In genomic region chr6:120216702-120217101, GRCm38 (mm10) we compare ENCODE assay signal across 14 mouse cellular contexts.
A peak's percentile ranks its signal among the peaks of the same experiment; 100 is the strongest.
DNase-seq lines count a peak whose midpoint lies in the region; ATAC-seq lines count a peak whose summit lies in the region.
"Had no signal": no experiment of that assay in that cellular context is flagged by ENCODE, and none has a peak within 500 bp of the region (broad histone marks: within the 10 kb centered on the region; RNA-seq: fewer than 3 reads in every experiment).

No protein-coding gene starts in this region.

- H3K4me2 ChIP-seq in kidney, embryonic 15.5 days, result no peak overlapping the region
- no peak overlapping the region for H3K4me2 ChIP-seq in kidney, embryonic 14.5 days (replicated peaks; ENCODE audit: low read depth, low read length)
- peak overlapping the region; percentile 58 for H3K4me2 ChIP-seq in liver, embryonic 13.5 days
- no peak overlapping the region for H3K4me2 ChIP-seq in stomach, embryonic 16.5 days (ENCODE audit: low read depth, low read length)

- H3K4me3 ChIP-seq in kidney, embryonic 15.5 days (replicated peaks), result no peak overlapping the region
- H3K4me3 ChIP-seq in kidney, embryonic 14.5 days (ENCODE audit: low read length), result no peak overlapping the region
- peak overlapping the region; percentile 23 for H3K4me3 ChIP-seq in liver, embryonic 13.5 days (replicated peaks)
- no peak overlapping the region for H3K4me3 ChIP-seq in stomach, embryonic 16.5 days (replicated peaks; ENCODE audit: low read length)

- no peaks in the 10 kb centered on the region for H3K9me3 ChIP-seq in kidney, embryonic 15.5 days (replicated peaks)
- H3K9me3 ChIP-seq in kidney, embryonic 14.5 days (ENCODE audit: control insufficient read depth, low read length), result no peaks in the 10 kb centered on the region
- no peaks in the 10 kb centered on the region for H3K9me3 ChIP-seq in liver, embryonic 13.5 days (replicated peaks)
- no peaks in the 10 kb centered on the region for H3K9me3 ChIP-seq in stomach, embryonic 16.5 days (replicated peaks; ENCODE audit: control insufficient read depth, low read length)

- 86% methylated on average over 1 of the region's 1 CpGs for WGBS in kidney, embryonic 15.5 days
- WGBS in kidney, embryonic 14.5 days, result 79% methylated on average over 1 of the region's 1 CpGs
- 8% methylated on average over 1 of the region's 1 CpGs for WGBS in liver, embryonic 13.5 days (ENCODE audit: insufficient replicate concordance)
- 50% methylated on average over 1 of the region's 1 CpGs for WGBS in stomach, embryonic 16.5 days

- no peak overlapping the region for H3K9ac ChIP-seq in kidney, embryonic 15.5 days
- no peak overlapping the region for H3K9ac ChIP-seq in kidney, embryonic 14.5 days (ENCODE audit: low read depth, low read length)
- peak overlapping the region; percentile 73 for H3K9ac ChIP-seq in liver, embryonic 13.5 days
- H3K9ac ChIP-seq in stomach, embryonic 16.5 days (ENCODE audit: low read length), result no peak overlapping the region

- H3K4me1 ChIP-seq in kidney, embryonic 15.5 days, result no peaks in the 10 kb centered on the region
- no peaks in the 10 kb centered on the region for H3K4me1 ChIP-seq in kidney, embryonic 14.5 days (ENCODE audit: control insufficient read depth, insufficient read depth, low read length)
- peaks cover 51% of the 10 kb centered on the region for H3K4me1 ChIP-seq in liver, embryonic 13.5 days (replicated peaks)
- H3K4me1 ChIP-seq in stomach, embryonic 16.5 days (ENCODE audit: control insufficient read depth, insufficient read depth, low read length), result no peaks in the 10 kb centered on the region

- DNase-seq in liver, embryonic 13.5 days, result peak; percentile 71
- no peak for DNase-seq in urinary bladder, adult 18-20 months (ENCODE audit: low spot score in 2 of 2)
- no peak for DNase-seq in MN1 (ENCODE audit: low spot score)
- no peak for DNase-seq in thymus, postnatal 0 days (ENCODE audit: low spot score)
- DNase-seq: B cell, adult 2 months; cerebellum, adult 8-10 months; gastrocnemius, postnatal 36 days; right cerebral cortex, postnatal 4 days had no signal

- no peaks in the 10 kb centered on the region for H3K36me3 ChIP-seq in kidney, embryonic 15.5 days
- no peaks in the 10 kb centered on the region for H3K36me3 ChIP-seq in kidney, embryonic 14.5 days (ENCODE audit: control insufficient read depth, insufficient read depth, low read length)
- H3K36me3 ChIP-seq in liver, embryonic 13.5 days, result no peaks in the 10 kb centered on the region
- H3K36me3 ChIP-seq in stomach, embryonic 16.5 days (ENCODE audit: control insufficient read depth, insufficient read depth, low read length), result no peaks in the 10 kb centered on the region

- ATAC-seq in kidney, embryonic 15.5 days (replicated peaks; ENCODE audit: low FRiP score), result peak; percentile 52; the same call in 1 of the 2 replicates
- no peak for ATAC-seq in kidney, embryonic 14.5 days (ENCODE audit: low FRiP score, low TSS enrichment)
- peak; percentile 79 for ATAC-seq in common myeloid progenitor, adult 5-6 weeks (replicated peaks; ENCODE audit: low read depth, poor library complexity, severe bottlenecking)
- ATAC-seq in liver, embryonic 13.5 days (ENCODE audit: low read depth), result peak; percentile 100
- ATAC-seq in stomach, embryonic 16.5 days (ENCODE audit: insufficient read depth, low FRiP score), result peak; percentile 66; the same call in 1 of the 2 replicates
- ATAC-seq: hindbrain, postnatal 0 days had no signal

- no peak overlapping the region for H3K27ac ChIP-seq in kidney, embryonic 15.5 days
- H3K27ac ChIP-seq in kidney, embryonic 14.5 days (ENCODE audit: low read depth, low read length), result no peak overlapping the region
- peak overlapping the region; percentile 97 for H3K27ac ChIP-seq in liver, embryonic 13.5 days
- no peak overlapping the region for H3K27ac ChIP-seq in stomach, embryonic 16.5 days (ENCODE audit: low read length)
- H3K27ac ChIP-seq: hindbrain, postnatal 0 days; kidney, postnatal 0 days had no signal

- H3K27me3 ChIP-seq in kidney, embryonic 15.5 days, result no peaks in the 10 kb centered on the region
- no peaks in the 10 kb centered on the region for H3K27me3 ChIP-seq in kidney, embryonic 14.5 days (ENCODE audit: control insufficient read depth, insufficient read depth, low read length)
- no peaks in the 10 kb centered on the region for H3K27me3 ChIP-seq in liver, embryonic 13.5 days
- no peaks in the 10 kb centered on the region for H3K27me3 ChIP-seq in stomach, embryonic 16.5 days (ENCODE audit: control insufficient read depth, insufficient read depth, low read length)
